Mouse (Mus musculus) heart, embryonic 14.5 days (tissue): ENCODE measurements around the gene Tnfaip8l1. TPM values are rescaled to one million over a fixed set of nuclear protein-coding genes. Genes with fewer than 3 reads are reported as not detected.

ENCODE experiments used
- ATAC-seq: fragments of 200-750 bp; cut with Nextera tagmentation; 2 replicates; pipeline ENCODE4 v1.8.0; 2017; ENCODE audit warnings: low read depth, moderate TSS enrichment; ENCODE audit not compliant: insufficient number of reproducible peaks, insufficient read depth, low FRiP score
- H3K27ac ChIP-seq, 2 experiments: fragments of 200-500 bp in 1 of 2; fragments of 300-500 bp in 1 of 2; sonication (generic) in 1 of 2; replicated peaks in 1 of 2; 2 replicates each; pipeline ENCODE4 v1.5.1; 2012 to 2014; ENCODE audit warnings: low read depth in 2 of 2, low read length in 2 of 2, control low read depth in 1 of 2, mild to moderate bottlenecking in 1 of 2, mixed read lengths in 1 of 2; ENCODE audit not compliant: control insufficient read depth in 1 of 2, insufficient read depth in 1 of 2
- H3K27me3 ChIP-seq: fragments of 300-500 bp; sonication (generic); 2 replicates; pipeline ENCODE4 v1.6.1; 2014; ENCODE audit warnings: mild to moderate bottlenecking, low read length, control low read depth; ENCODE audit not compliant: control insufficient read depth, insufficient read depth
- H3K36me3 ChIP-seq: fragments of 300-500 bp; sonication (generic); 2 replicates; pipeline ENCODE4 v1.6.1; 2014; ENCODE audit warnings: mild to moderate bottlenecking, control low read depth, low read length, mixed read lengths; ENCODE audit not compliant: control insufficient read depth, insufficient read depth
- H3K4me1 ChIP-seq, 2 experiments: fragments of 200-500 bp in 1 of 2; fragments of 300-500 bp in 1 of 2; sonication (generic) in 1 of 2; 2 replicates each; pipeline ENCODE4 v1.6.1; 2012 to 2014; ENCODE audit warnings: low read length in 2 of 2, control low read depth in 1 of 2, mixed read lengths in 1 of 2; ENCODE audit not compliant: control insufficient read depth in 2 of 2, insufficient read depth in 2 of 2
- H3K4me2 ChIP-seq: fragments of 300-500 bp; sonication (generic); 2 replicates; pipeline ENCODE4 v1.6.1; 2014; ENCODE audit warnings: mild to moderate bottlenecking, low read length
- H3K4me3 ChIP-seq, 2 experiments: fragments of 200-500 bp in 1 of 2; fragments of 300-500 bp in 1 of 2; sonication (generic) in 1 of 2; 2 replicates each; pipeline ENCODE4 v1.5.1; 2012 to 2014; ENCODE audit warnings: low read length in 2 of 2, mild to moderate bottlenecking in 2 of 2, control low read depth in 1 of 2, low read depth in 1 of 2, moderate library complexity in 1 of 2; ENCODE audit not compliant: control insufficient read depth in 1 of 2, insufficient read depth in 1 of 2
- H3K9ac ChIP-seq: fragments of 300-500 bp; sonication (generic); 2 replicates; pipeline ENCODE4 v1.6.1; 2014; ENCODE audit warnings: mild to moderate bottlenecking, low read length
- H3K9me3 ChIP-seq: fragments of 300-500 bp; sonication (generic); 2 replicates; pipeline ENCODE4 v1.6.1; 2016; ENCODE audit warnings: low read length, control low read depth; ENCODE audit not compliant: control insufficient read depth
- WGBS: fragments of 180-500 bp; shearing (Covaris S2); extraction: QIAGEN DNeasy Blood & Tissue Kit; methylation state at CpG from one replicate; pipeline ENCODE4 v1.1.7; 2014; 5-methylcytosine and 5-hydroxymethylcytosine counted together
- polyA plus RNA-seq: library from polyadenylated mRNA; unstranded; fragments of >200 nt; fragmentation: Nextera tagmentation; extraction: Ambion mirVana; gene quantifications from 2 replicates; pipeline ENCODE4 v1.2.1, GENCODE M21; 2014

Gene Tnfaip8l1
- polyA plus RNA-seq, 1 experiment from 2014 or later: 8.9 TPM

- H3K27ac ChIP-seq: no peak overlapping the region
- H3K36me3 ChIP-seq: peaks cover 95% of the 10 kb centered on the region
- ATAC-seq: no peak
Measured at GRCm38 (mm10) chr17:56201642-56202041, 39.4 kb downstream of the Tnfaip8l1 start.

DNA sequence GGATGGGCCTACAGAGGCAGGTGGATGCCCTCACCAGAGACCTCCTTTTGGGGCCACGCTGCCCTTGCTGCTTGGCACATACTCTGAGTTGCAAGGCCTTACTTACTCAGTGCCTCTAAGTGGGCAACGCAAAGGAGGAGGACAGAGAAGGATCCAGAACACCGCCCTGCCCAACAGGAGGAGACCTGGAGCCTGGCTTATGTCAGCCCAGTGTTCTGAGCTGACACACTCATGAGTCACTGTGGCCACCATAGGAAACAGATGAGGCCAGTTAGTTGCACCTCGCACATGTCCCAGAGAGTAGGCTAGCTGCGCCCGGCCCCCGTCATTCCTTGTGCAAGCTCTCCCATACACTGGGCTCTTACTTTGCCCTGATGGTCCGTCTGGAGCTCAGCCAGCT is 40.2 kb downstream of the Tnfaip8l1 start:
- 92% methylated on average over 8 of the region's 8 CpGs for WGBS
- ATAC-seq: no peak
- Histone ChIP-seq H3K36me3 (peaks cover 96% of the 10 kb centered on the region), H3K4me2 (no peak overlapping the region), H3K27ac (no peak overlapping the region), H3K4me1 (no peaks in the 10 kb centered on the region), H3K27me3 (no peaks in the 10 kb centered on the region), H3K9ac (no peak overlapping the region), H3K4me3 (no peak overlapping the region), H3K9me3 (no peaks in the 10 kb centered on the region)

More at GRCm38 (mm10) chr17:56201642-56202041, 39.4 kb downstream of the Tnfaip8l1 start:
- H3K4me2 ChIP-seq: no peak overlapping the region
- no peak overlapping the region for H3K4me3 ChIP-seq
- WGBS: 64% methylated on average over 3 of the region's 3 CpGs
- no peaks in the 10 kb centered on the region for H3K4me1 ChIP-seq
- no peak overlapping the region for H3K9ac ChIP-seq
- H3K27me3 ChIP-seq: no peaks in the 10 kb centered on the region
- no peaks in the 10 kb centered on the region for H3K9me3 ChIP-seq

DNA sequence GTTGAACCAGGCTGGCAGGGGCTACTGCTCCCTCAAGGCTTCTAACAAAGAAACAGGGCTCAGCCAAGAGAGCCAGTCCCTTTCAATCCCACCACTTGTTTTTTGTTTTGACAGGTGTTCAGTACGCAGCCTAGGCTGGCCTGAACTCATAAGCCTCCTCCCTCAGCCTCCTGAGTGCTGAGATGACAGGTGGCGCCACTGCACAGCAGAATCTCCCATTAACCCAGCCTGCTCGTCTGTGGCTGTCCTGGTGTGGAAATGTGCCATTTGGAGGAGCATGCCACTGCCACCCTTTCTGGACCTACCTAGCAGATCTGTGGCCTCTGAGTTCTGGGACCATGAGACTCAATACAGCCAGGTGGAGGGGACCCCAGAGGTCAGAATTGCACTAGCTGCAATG is 41.5 kb downstream of the Tnfaip8l1 start:
- Histone ChIP-seq H3K27me3 (no peaks in the 10 kb centered on the region), H3K27ac (no peak overlapping the region), H3K9ac (no peak overlapping the region), H3K9me3 (no peaks in the 10 kb centered on the region), H3K4me3 (no peak overlapping the region), H3K4me2 (no peak overlapping the region), H3K36me3 (peaks cover 96% of the 10 kb centered on the region), H3K4me1 (no peaks in the 10 kb centered on the region)
- 66% methylated on average over 3 of the region's 3 CpGs for WGBS
- no peak for ATAC-seq

DNA sequence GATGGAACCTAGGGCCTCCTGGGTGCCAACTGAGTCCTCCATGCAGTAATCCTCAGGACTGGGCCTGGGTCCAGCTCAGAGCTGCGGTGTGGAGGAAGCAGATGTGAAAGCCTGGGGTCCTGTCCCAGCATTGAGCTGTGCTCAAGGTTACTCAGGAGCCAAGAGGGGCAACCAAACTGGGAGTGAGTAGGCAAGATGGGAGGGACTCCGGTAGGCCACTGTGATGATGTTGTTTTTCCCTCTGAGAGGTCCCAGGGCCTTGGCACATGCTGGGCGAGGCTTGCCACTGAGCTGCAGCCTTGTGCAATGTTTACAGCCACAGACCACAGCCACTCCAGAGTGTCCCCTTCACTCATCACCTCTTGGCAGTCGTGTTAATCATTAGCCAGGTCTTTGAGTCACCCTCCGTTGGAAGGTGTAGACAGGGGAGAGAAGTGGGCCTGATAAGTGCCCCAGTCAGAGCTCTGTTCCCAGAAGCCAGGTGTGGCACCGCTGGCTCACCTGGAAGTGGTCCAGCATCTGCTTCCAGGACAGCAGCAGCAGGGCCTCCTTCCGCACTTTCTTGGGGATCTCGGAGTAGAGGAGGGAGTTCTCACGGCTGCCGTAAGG is 44.1 kb downstream of the Tnfaip8l1 start:
- Histone ChIP-seq H3K9ac (no peak overlapping the region), H3K27ac (no peak overlapping the region)
- no peak for ATAC-seq

DNA sequence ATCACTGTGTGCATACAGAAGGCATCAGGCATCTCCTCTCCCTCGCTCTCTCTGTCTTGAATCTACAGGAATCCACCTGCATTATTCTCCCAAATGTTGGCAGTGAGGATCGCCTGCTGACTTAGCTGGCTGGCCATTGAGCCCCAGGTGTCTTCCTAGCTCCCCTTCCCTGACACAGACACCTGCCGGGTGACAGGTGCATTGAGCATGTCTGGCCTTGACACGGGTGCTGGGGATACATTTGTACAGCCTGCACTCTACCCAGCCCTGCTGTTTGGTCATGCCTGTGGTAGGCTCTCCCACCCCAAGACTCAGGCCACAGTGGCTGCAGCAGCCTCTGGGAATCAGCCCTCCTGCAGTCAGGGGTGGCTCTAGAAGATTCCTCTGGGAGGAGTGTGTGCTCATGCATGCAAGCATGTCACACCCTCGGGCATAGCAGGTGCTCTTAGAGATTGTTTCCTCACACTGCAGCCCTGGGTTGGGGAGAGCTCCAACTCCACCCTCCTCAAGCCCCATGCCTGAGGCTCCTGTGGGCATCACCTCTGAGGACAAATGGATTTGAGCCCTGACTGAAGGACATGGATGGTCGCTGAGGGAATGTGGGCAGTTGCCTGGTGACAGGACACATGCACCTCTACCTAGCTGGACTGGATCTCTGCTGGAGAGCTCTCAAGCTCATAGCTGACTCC is 44.9 kb downstream of the Tnfaip8l1 start:
- no peak for ATAC-seq
- Histone ChIP-seq H3K4me1 (no peaks in the 10 kb centered on the region), H3K4me3 (no peak overlapping the region), H3K27ac (no peak overlapping the region), H3K9me3 (no peaks in the 10 kb centered on the region), H3K36me3 (peaks cover 100% of the 10 kb centered on the region), H3K27me3 (no peaks in the 10 kb centered on the region), H3K4me2 (no peak overlapping the region), H3K9ac (no peak overlapping the region)
- whole genome bisulfite sequencing: 80% methylated on average over 6 of the region's 6 CpGs

More for the DNA sequence above, 44.1 kb downstream of the Tnfaip8l1 start:
- Histone ChIP-seq H3K4me1 (no peaks in the 10 kb centered on the region), H3K9me3 (no peaks in the 10 kb centered on the region), H3K36me3 (peaks cover 100% of the 10 kb centered on the region), H3K27me3 (no peaks in the 10 kb centered on the region), H3K4me3 (no peak overlapping the region), H3K4me2 (no peak overlapping the region)
- 75% methylated on average over 10 of the region's 10 CpGs for WGBS

DNA sequence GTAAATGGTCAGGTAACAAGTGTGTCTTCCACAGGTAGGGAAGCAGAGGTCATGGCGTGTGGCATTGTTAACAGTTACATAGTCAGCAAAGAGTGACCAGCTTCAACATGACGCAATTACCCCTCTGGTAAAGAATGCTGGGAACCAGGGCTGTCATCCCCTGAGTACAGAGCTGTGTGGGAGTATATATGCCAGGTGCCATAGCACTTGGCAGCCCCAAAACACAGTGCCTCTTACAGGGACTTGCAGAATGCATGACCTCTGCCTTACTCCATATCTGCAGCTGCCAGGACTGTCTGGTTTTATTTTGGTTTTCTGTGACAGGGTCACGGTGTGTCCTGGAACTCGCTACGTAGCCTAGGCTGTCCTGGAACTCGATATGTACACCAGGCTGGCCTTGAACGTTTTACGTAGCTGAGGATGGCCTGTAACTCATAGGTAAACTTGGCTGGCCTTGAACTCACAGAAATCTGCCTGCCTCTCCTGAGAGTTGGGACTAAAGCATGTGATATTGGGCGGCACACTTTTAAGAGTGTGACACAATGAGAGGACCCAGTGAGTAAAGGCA is 45.8 kb downstream of the Tnfaip8l1 start:
- WGBS: 88% methylated on average over 9 of the region's 9 CpGs
- no peak for ATAC-seq
- H3K27ac ChIP-seq: no peak overlapping the region

GRCm38 (mm10) chr17:56208821-56209220 is 46.5 kb downstream of the Tnfaip8l1 start:
- Histone ChIP-seq H3K4me3 (no peak overlapping the region), H3K9me3 (no peaks in the 10 kb centered on the region), H3K4me1 (no peaks in the 10 kb centered on the region), H3K36me3 (peaks cover 84% of the 10 kb centered on the region), H3K27ac (no peak overlapping the region), H3K9ac (no peak overlapping the region), H3K4me2 (no peak overlapping the region), H3K27me3 (no peaks in the 10 kb centered on the region)
- no peak for ATAC-seq
- 94% methylated on average over 3 of the region's 3 CpGs for WGBS

More for the DNA sequence above, 45.8 kb downstream of the Tnfaip8l1 start:
- no peaks in the 10 kb centered on the region for H3K27me3 ChIP-seq
- no peaks in the 10 kb centered on the region for H3K9me3 ChIP-seq
- H3K4me1 ChIP-seq: no peaks in the 10 kb centered on the region
- H3K4me2 ChIP-seq: no peak overlapping the region
- H3K36me3 ChIP-seq: peaks cover 92% of the 10 kb centered on the region
- no peak overlapping the region for H3K4me3 ChIP-seq
- H3K9ac ChIP-seq: no peak overlapping the region
